7 mouse cellular contexts compared by ENCODE assay signal in the genomic region with DNA sequence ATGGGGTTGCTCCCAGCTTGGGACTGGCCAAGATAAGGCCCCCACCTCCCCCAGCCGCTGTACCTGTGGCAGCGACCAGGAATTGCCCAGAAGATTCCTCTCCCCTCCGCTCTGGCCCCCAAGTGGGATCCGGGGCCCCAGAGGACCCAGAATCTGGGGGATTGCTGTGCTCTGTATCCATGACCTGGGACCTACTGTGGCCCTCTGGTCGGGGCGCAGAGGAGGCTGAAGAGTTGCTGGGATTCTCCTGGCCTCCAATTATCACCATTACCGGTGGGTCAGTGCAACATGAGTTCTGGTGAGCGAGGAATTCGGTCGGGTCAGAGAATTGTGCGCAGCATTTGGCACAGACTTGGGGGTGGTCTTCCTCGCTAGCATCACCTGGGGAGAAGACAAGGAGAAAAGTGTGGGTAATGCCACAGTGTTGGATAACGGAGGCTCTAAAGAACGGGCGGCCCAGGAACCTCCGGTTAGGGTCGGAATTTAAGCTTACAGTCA. TPM values are rescaled to one million over a fixed set of nuclear protein-coding genes. Genes with fewer than 3 reads are reported as not detected.
DNase-seq lines count a peak whose midpoint lies in the region; ATAC-seq and TF ChIP-seq lines count a peak whose summit lies in the region.

No protein-coding gene starts in this region.

- H3K9me3 ChIP-seq in lung, embryonic 16.5 days (ENCODE audit: control insufficient read depth, low read length) = no peaks in the 10 kb centered on the region
- H3K9me3 ChIP-seq in forebrain, embryonic 13.5 days (replicated peaks) = no peaks in the 10 kb centered on the region
- H3K9me3 ChIP-seq in limb, embryonic 11.5 days (ENCODE audit: control insufficient read depth, low read length) = peaks cover 6% of the 10 kb centered on the region; the same call in 1 of the 2 replicates

- no peak for TF ChIP-seq CTCF in small intestine, adult 2 months (IDR thresholded peaks at IDR 0.05; ENCODE audit: extremely low read depth, insufficient read length, insufficient replicate concordance, low read depth, low read length)

- H3K4me3 ChIP-seq in lung, embryonic 16.5 days (ENCODE audit: low read length) = peak overlapping the region; percentile 59
- H3K4me3 ChIP-seq in forebrain, embryonic 13.5 days = peak overlapping the region; percentile 69
- peak overlapping the region; percentile 77 for H3K4me3 ChIP-seq in limb, embryonic 11.5 days (ENCODE audit: low read depth, low read length)
- peak overlapping the region; percentile 88 for H3K4me3 ChIP-seq in small intestine, adult 2 months (ENCODE audit: low read depth, low read length)

- no peak for TF ChIP-seq POLR2A in small intestine, adult 2 months (IDR thresholded peaks at IDR 0.05; ENCODE audit: low read depth, low read length)

- peaks cover 28% of the 10 kb centered on the region for H3K4me1 ChIP-seq in lung, embryonic 16.5 days (replicated peaks; ENCODE audit: control insufficient read depth, insufficient read depth, low read length)
- H3K4me1 ChIP-seq in forebrain, embryonic 13.5 days = peaks cover 64% of the 10 kb centered on the region
- peaks cover 9% of the 10 kb centered on the region for H3K4me1 ChIP-seq in limb, embryonic 11.5 days (ENCODE audit: control insufficient read depth, insufficient read depth, low read length)
- peaks cover 5% of the 10 kb centered on the region; the same call in 1 of the 2 replicates for H3K4me1 ChIP-seq in small intestine, adult 2 months (ENCODE audit: control insufficient read depth, insufficient read depth, insufficient read length, low read length)

- no peak; the same call in 1 of the 2 replicates for ATAC-seq in lung, embryonic 16.5 days (ENCODE audit: low read depth)
- peak; percentile 3; the same call in 1 of the 2 replicates for ATAC-seq in forebrain, embryonic 13.5 days
- ATAC-seq in limb, embryonic 11.5 days (ENCODE audit: insufficient number of reproducible peaks, low FRiP score, low TSS enrichment, low read depth) = peak; percentile 8; the same call in 1 of the 2 replicates
- ATAC-seq in CD4-positive, CD25-positive, alpha-beta regulatory T cell, adult 4 months = no peak

- H3K36me3 ChIP-seq in lung, embryonic 16.5 days (ENCODE audit: control insufficient read depth, insufficient read depth, low read length) = peaks cover 33% of the 10 kb centered on the region
- H3K36me3 ChIP-seq in forebrain, embryonic 13.5 days (ENCODE audit: poor library complexity, severe bottlenecking) = peaks cover 50% of the 10 kb centered on the region
- peaks cover 22% of the 10 kb centered on the region for H3K36me3 ChIP-seq in limb, embryonic 11.5 days (ENCODE audit: control insufficient read depth, insufficient read depth, low read length)
- H3K36me3 ChIP-seq in small intestine, adult 2 months (ENCODE audit: control insufficient read depth, insufficient read depth, low read length) = no peaks in the 10 kb centered on the region

- peak overlapping the region; percentile 84 for H3K4me2 ChIP-seq in lung, embryonic 16.5 days (ENCODE audit: low read depth, low read length)
- peak overlapping the region; percentile 91 for H3K4me2 ChIP-seq in forebrain, embryonic 13.5 days
- peak overlapping the region; percentile 89 for H3K4me2 ChIP-seq in limb, embryonic 11.5 days (ENCODE audit: low read depth, severe bottlenecking)

- peak overlapping the region; percentile 72 for H3K9ac ChIP-seq in lung, embryonic 16.5 days (ENCODE audit: low read length)
- peak overlapping the region; percentile 91 for H3K9ac ChIP-seq in forebrain, embryonic 13.5 days
- peak overlapping the region; percentile 94 for H3K9ac ChIP-seq in limb, embryonic 11.5 days (ENCODE audit: low read length)

- no peak for DNase-seq in lung, postnatal 14 days
- peak; percentile 38 for DNase-seq in limb, embryonic 11.5 days (ENCODE audit: low spot score)
- DNase-seq in MN1 (ENCODE audit: low spot score) = no peak

- peak overlapping the region; percentile 45 for H3K27ac ChIP-seq in lung, embryonic 16.5 days (ENCODE audit: low read length)
- H3K27ac ChIP-seq in forebrain, embryonic 13.5 days = peak overlapping the region; percentile 94
- H3K27ac ChIP-seq in limb, embryonic 11.5 days (replicated peaks; ENCODE audit: low read depth, low read length) = peak overlapping the region; percentile 89; the same call in 1 of the 2 replicates
- no peak overlapping the region for H3K27ac ChIP-seq in small intestine, adult 2 months (ENCODE audit: insufficient read depth, low read depth, low read length)

- 3% methylated on average over 17 of the region's 17 CpGs for WGBS in lung, embryonic 16.5 days
- WGBS in forebrain, embryonic 13.5 days = 12% methylated on average over 17 of the region's 17 CpGs
- WGBS in limb, embryonic 11.5 days = 5% methylated on average over 17 of the region's 17 CpGs
- WGBS in small intestine, adult 2 months = 14% methylated on average over 17 of the region's 17 CpGs

- no peaks in the 10 kb centered on the region for H3K27me3 ChIP-seq in lung, embryonic 16.5 days (ENCODE audit: control insufficient read depth, insufficient read depth, low read depth, low read length)
- H3K27me3 ChIP-seq in forebrain, embryonic 13.5 days = no peaks in the 10 kb centered on the region
- H3K27me3 ChIP-seq in limb, embryonic 11.5 days (ENCODE audit: control insufficient read depth, insufficient read depth, low read length) = no peaks in the 10 kb centered on the region
- peaks cover 13% of the 10 kb centered on the region for H3K27me3 ChIP-seq in small intestine, adult 2 months (ENCODE audit: control insufficient read depth, insufficient read depth, low read length)

RNA-seq across cellular contexts. Expression of a gene that starts 10.4 kb away (rescaled TPM):
- polyA plus RNA-seq in lung, embryonic 16.5 days (2015; fragmentation: Nextera tagmentation; extraction: Ambion mirVana) = 42.3 and 46.1 TPM in 2 replicates
- 55.3 and 55.6 TPM in 2 replicates for polyA plus RNA-seq in forebrain, embryonic 13.5 days (2015; fragmentation: Nextera tagmentation; extraction: Ambion mirVana)
- 45.5 and 47.7 TPM in 2 replicates for polyA plus RNA-seq in limb, embryonic 11.5 days (2014; fragmentation: Nextera tagmentation; extraction: Ambion mirVana)
- 5.7 and 8.2 TPM in 2 replicates for polyA plus RNA-seq in small intestine, adult 2 months (2012; rRNA removed)
- 10 to 100 TPM; 48.2 to 65.2 TPM for polyA plus RNA-seq in CD4-positive, CD25-positive, alpha-beta regulatory T cell, adult 4 months (2017; shearing (Covaris generic))

RNA-seq across cellular contexts. Expression of a gene that starts 13.2 kb away (rescaled TPM):
- polyA plus RNA-seq in lung, embryonic 16.5 days (2015; fragmentation: Nextera tagmentation; extraction: Ambion mirVana) = 14.0 and 16.7 TPM in 2 replicates
- 38.2 and 47.4 TPM in 2 replicates for polyA plus RNA-seq in forebrain, embryonic 13.5 days (2015; fragmentation: Nextera tagmentation; extraction: Ambion mirVana)
- 30.2 and 37.4 TPM in 2 replicates for polyA plus RNA-seq in limb, embryonic 11.5 days (2014; fragmentation: Nextera tagmentation; extraction: Ambion mirVana)
- 0.83 and 1.4 TPM in 2 replicates for polyA plus RNA-seq in small intestine, adult 2 months (2012; rRNA removed)
- polyA plus RNA-seq in CD4-positive, CD25-positive, alpha-beta regulatory T cell, adult 4 months (2017; shearing (Covaris generic)) = 1 to 10 TPM; 2.2 to 5.6 TPM

RNA-seq across cellular contexts. Expression of a gene that starts 36.0 kb away (rescaled TPM):
- polyA plus RNA-seq in lung, embryonic 16.5 days (2015; fragmentation: Nextera tagmentation; extraction: Ambion mirVana) = 17.9 and 18.6 TPM in 2 replicates
- polyA plus RNA-seq in forebrain, embryonic 13.5 days (2015; fragmentation: Nextera tagmentation; extraction: Ambion mirVana) = 33.7 and 37.6 TPM in 2 replicates
- 24.8 and 29.1 TPM in 2 replicates for polyA plus RNA-seq in limb, embryonic 11.5 days (2014; fragmentation: Nextera tagmentation; extraction: Ambion mirVana)
- polyA plus RNA-seq in small intestine, adult 2 months (2012; rRNA removed) = 1.1 and 2.1 TPM in 2 replicates
- 10 to 100 TPM; 17.0 to 25.5 TPM for polyA plus RNA-seq in CD4-positive, CD25-positive, alpha-beta regulatory T cell, adult 4 months (2017; shearing (Covaris generic))

RNA-seq across cellular contexts. Expression of a gene that starts 36.4 kb away (rescaled TPM):
- polyA plus RNA-seq in lung, embryonic 16.5 days (2015; fragmentation: Nextera tagmentation; extraction: Ambion mirVana) = 37.7 and 43.4 TPM in 2 replicates
- 53.2 and 58.2 TPM in 2 replicates for polyA plus RNA-seq in forebrain, embryonic 13.5 days (2015; fragmentation: Nextera tagmentation; extraction: Ambion mirVana)
- 48.5 and 52.3 TPM in 2 replicates for polyA plus RNA-seq in limb, embryonic 11.5 days (2014; fragmentation: Nextera tagmentation; extraction: Ambion mirVana)
- polyA plus RNA-seq in small intestine, adult 2 months (2012; rRNA removed) = 11.7 and 26.0 TPM in 2 replicates
- 10 to 100 TPM; 67.6 to 86.8 TPM for polyA plus RNA-seq in CD4-positive, CD25-positive, alpha-beta regulatory T cell, adult 4 months (2017; shearing (Covaris generic))

RNA-seq across cellular contexts. Expression of a gene that starts 40.9 kb away (rescaled TPM):
- polyA plus RNA-seq in lung, embryonic 16.5 days (2015; fragmentation: Nextera tagmentation; extraction: Ambion mirVana) = not detected in 2 replicates
- polyA plus RNA-seq in forebrain, embryonic 13.5 days (2015; fragmentation: Nextera tagmentation; extraction: Ambion mirVana) = not detected in 2 replicates
- polyA plus RNA-seq in limb, embryonic 11.5 days (2014; fragmentation: Nextera tagmentation; extraction: Ambion mirVana) = not detected in 2 replicates
- polyA plus RNA-seq in small intestine, adult 2 months (2012; rRNA removed) = not detected in 2 replicates
- not detected for polyA plus RNA-seq in CD4-positive, CD25-positive, alpha-beta regulatory T cell, adult 4 months (2017; shearing (Covaris generic))

Comparison
In these comparisons a context has a peak if more than half of its experiments do, and no peak if none do; other contexts are left out.
1. ATAC-seq: peak in forebrain, embryonic 13.5 days (single experiment) and limb, embryonic 11.5 days (single experiment); none in lung, embryonic 16.5 days (single experiment) and CD4-positive, CD25-positive, alpha-beta regulatory T cell, adult 4 months (single experiment).
2. Peak in every context shown above with its lines, with median percentiles within 50 percentile points of each other: H3K4me2 ChIP-seq, H3K4me3 ChIP-seq and H3K9ac ChIP-seq.